Mouse (Mus musculus) stomach, postnatal 0 days (tissue): ENCODE data around the gene Tgfbr2. TPM values are rescaled to one million over a fixed set of nuclear protein-coding genes. Genes with fewer than 3 reads are reported as not detected.

Experiments used
- ATAC-seq: fragments of 200-750 bp; cut with Nextera tagmentation; 2 replicates; pipeline ENCODE4 v1.8.0; 2017; ENCODE audit not compliant: low FRiP score, low TSS enrichment
- DNase-seq: peaks from one replicate; pipeline ENCODE4 v3.0.0-alpha.2; 2016; ENCODE audit warnings: low spot score
- H3K27ac ChIP-seq: fragments of 300-500 bp; sonication (generic); replicated peaks from 2 replicates; pipeline ENCODE4 v1.5.1; 2014; ENCODE audit warnings: mild to moderate bottlenecking, control low read depth
- H3K27me3 ChIP-seq: fragments of 300-500 bp; sonication (generic); 2 replicates; pipeline ENCODE4 v1.6.1; 2014; ENCODE audit warnings: low read length; ENCODE audit not compliant: control insufficient read depth, insufficient read depth
- H3K36me3 ChIP-seq: fragments of 300-500 bp; sonication (generic); 2 replicates; pipeline ENCODE4 v1.6.1; 2014; ENCODE audit warnings: low read length, mixed read lengths; ENCODE audit not compliant: control insufficient read depth, insufficient read depth
- H3K4me1 ChIP-seq: fragments of 300-500 bp; sonication (generic); replicated peaks from 2 replicates; pipeline ENCODE4 v1.6.1; 2014; ENCODE audit warnings: antibody characterized with exemption; ENCODE audit not compliant: control insufficient read depth, insufficient read depth
- H3K4me2 ChIP-seq: fragments of 300-500 bp; sonication (generic); replicated peaks from 2 replicates; pipeline ENCODE4 v1.6.1; 2014; ENCODE audit warnings: low read depth, mild to moderate bottlenecking, control low read depth, moderate library complexity
- H3K4me3 ChIP-seq: fragments of 300-500 bp; sonication (generic); 2 replicates; pipeline ENCODE4 v1.5.1; 2014; ENCODE audit warnings: low read depth, low read length, control low read depth
- H3K9ac ChIP-seq: fragments of 300-500 bp; sonication (generic); 2 replicates; pipeline ENCODE4 v1.6.1; 2014; ENCODE audit warnings: mild to moderate bottlenecking, low read length, control low read depth, mixed read lengths
- H3K9me3 ChIP-seq: fragments of 300-500 bp; sonication (generic); 2 replicates; pipeline ENCODE4 v1.6.1; 2016; ENCODE audit warnings: low read length; ENCODE audit not compliant: control insufficient read depth
- CTCF ChIP-seq: IDR thresholded peaks from 2 replicates; pipeline ENCODE4 v1.5.1; 2016; ENCODE audit warnings: antibody characterized with exemption, low read depth, mild to moderate bottlenecking, moderate library complexity
- EP300 ChIP-seq: optimal IDR thresholded peaks from 2 replicates; pipeline ENCODE3; 2016; ENCODE audit warnings: antibody characterized with exemption
- WGBS: fragments of 180-500 bp; shearing (Covaris S2); extraction: QIAGEN DNeasy Blood & Tissue Kit; methylation state at CpG from one replicate; pipeline ENCODE4 v1.1.7; 2014; 5-methylcytosine and 5-hydroxymethylcytosine counted together
- polyA plus RNA-seq: library from polyadenylated mRNA; unstranded; fragments of >200 nt; fragmentation: Nextera tagmentation; extraction: Ambion mirVana; gene quantifications from 2 replicates; pipeline ENCODE4 v1.2.1, GENCODE M21; 2015

Tgfbr2 gene
- polyA plus RNA-seq, 1 experiment from 2014 or later = 16.8 TPM

- no peak overlapping the region for H3K4me3 ChIP-seq
- no peaks in the 10 kb centered on the region for H3K27me3 ChIP-seq
- ATAC-seq (no peak), DNase-seq (no peak)
- 0 out of 2 replicates have a peak, but pooled peaks cover 4% of the 10 kb centered on the region for H3K4me1 ChIP-seq
- H3K4me2 ChIP-seq = no peak overlapping the region
- no peak overlapping the region for H3K9ac ChIP-seq
- no peaks in the 10 kb centered on the region for H3K9me3 ChIP-seq
- 46% methylated on average over 5 of the region's 5 CpGs for WGBS
- H3K27ac ChIP-seq = no peak overlapping the region
- H3K36me3 ChIP-seq = peaks cover 6% of the 10 kb centered on the region; the same call in 1 of the 2 replicates
- TF ChIP-seq EP300 (no peak), CTCF (no peak)
Observed at GRCm38 (mm10) chr9:116156501-116156900, 18.7 kb downstream of the Tgfbr2 start.

GRCm38 (mm10) chr9:116152878-116153277 lies 22.3 kb downstream of the Tgfbr2 start:
- H3K9ac ChIP-seq = no peak overlapping the region
- H3K9me3 ChIP-seq = no peaks in the 10 kb centered on the region
- H3K27me3 ChIP-seq = no peaks in the 10 kb centered on the region
- H3K4me1 ChIP-seq = peaks cover 7% of the 10 kb centered on the region; the same call in 1 of the 2 replicates
- ATAC-seq (peak; percentile 38; the same call in 1 of the 2 replicates), DNase-seq (no peak)
- WGBS = 49% methylated on average over 4 of the region's 4 CpGs
- H3K36me3 ChIP-seq = peaks cover 6% of the 10 kb centered on the region; the same call in 1 of the 2 replicates
- TF ChIP-seq CTCF (no peak), EP300 (no peak)
- H3K27ac ChIP-seq = peak overlapping the region; percentile 40; the same call in 1 of the 2 replicates
- H3K4me3 ChIP-seq = no peak overlapping the region
- H3K4me2 ChIP-seq = no peak overlapping the region

- DNase-seq (peak; percentile 44), ATAC-seq (no peak)
- Histone ChIP-seq H3K9me3 (no peaks in the 10 kb centered on the region), H3K4me3 (no peak overlapping the region), H3K4me1 (peaks cover 7% of the 10 kb centered on the region; the same call in 1 of the 2 replicates), H3K4me2 (no peak overlapping the region), H3K27ac (peak overlapping the region; percentile 45; the same call in 1 of the 2 replicates), H3K36me3 (peaks cover 8% of the 10 kb centered on the region; the same call in 1 of the 2 replicates), H3K27me3 (no peaks in the 10 kb centered on the region), H3K9ac (no peak overlapping the region)
- 20% methylated on average over 7 of the region's 7 CpGs for WGBS
- no peak for TF ChIP-seq CTCF
- TF ChIP-seq EP300 = no peak
Observed at GRCm38 (mm10) chr9:116150725-116151396, 24.3 kb downstream of the Tgfbr2 start.

GRCm38 (mm10) chr9:116148809-116149208 lies 26.4 kb downstream of the Tgfbr2 start:
- 61% methylated on average over 7 of the region's 7 CpGs for WGBS
- Histone ChIP-seq H3K9ac (no peak overlapping the region), H3K4me1 (peaks cover 10% of the 10 kb centered on the region), H3K27ac (no peak overlapping the region), H3K4me2 (no peak overlapping the region), H3K27me3 (no peaks in the 10 kb centered on the region), H3K4me3 (no peak overlapping the region), H3K36me3 (peaks cover 2% of the 10 kb centered on the region; the same call in 1 of the 2 replicates), H3K9me3 (no peaks in the 10 kb centered on the region)
- DNase-seq (no peak), ATAC-seq (no peak)
- no peak for TF ChIP-seq CTCF
- TF ChIP-seq EP300 = no peak

GRCm38 (mm10) chr9:116146235-116146634 lies 28.9 kb downstream of the Tgfbr2 start:
- no peaks in the 10 kb centered on the region for H3K9me3 ChIP-seq
- H3K27ac ChIP-seq = peak overlapping the region; percentile 49
- TF ChIP-seq CTCF = no peak
- H3K27me3 ChIP-seq = no peaks in the 10 kb centered on the region
- no peak overlapping the region for H3K4me3 ChIP-seq
- ATAC-seq (no peak), DNase-seq (no peak)
- H3K4me1 ChIP-seq = peaks cover 7% of the 10 kb centered on the region
- peaks cover 2% of the 10 kb centered on the region; the same call in 1 of the 2 replicates for H3K36me3 ChIP-seq
- H3K4me2 ChIP-seq = no peak overlapping the region
- 0 out of 2 replicates have a peak overlapping the region, but pooled peaks have one; percentile 3 for H3K9ac ChIP-seq
- WGBS = 52% methylated on average over 9 of the region's 9 CpGs

GRCm38 (mm10) chr9:116145231-116145641 lies 29.9 kb downstream of the Tgfbr2 start:
- no peak overlapping the region for H3K9ac ChIP-seq
- H3K4me1 ChIP-seq = peaks cover 5% of the 10 kb centered on the region
- ATAC-seq = peak; percentile 67; the same call in 1 of the 2 replicates
- no peak overlapping the region for H3K4me3 ChIP-seq
- H3K4me2 ChIP-seq = no peak overlapping the region
- 27% methylated on average over 10 of the region's 10 CpGs for WGBS
- H3K9me3 ChIP-seq = no peaks in the 10 kb centered on the region
- H3K36me3 ChIP-seq = peaks cover 2% of the 10 kb centered on the region; the same call in 1 of the 2 replicates
- no peak overlapping the region for H3K27ac ChIP-seq
- H3K27me3 ChIP-seq = no peaks in the 10 kb centered on the region
- DNase-seq = no peak
- no peak for TF ChIP-seq EP300
- TF ChIP-seq CTCF = no peak
